Mouse (Mus musculus) neutrophil, adult 83 days (primary cell): ENCODE results near the gene Pdcl. TPM values are rescaled to one million over a fixed set of nuclear protein-coding genes. Genes with fewer than 3 reads are reported as not detected.

Experiments used
- total RNA-seq, 2 experiments: library from RNA; stranded (reverse); gene quantifications; one replicate each; pipeline ENCODE4 v1.2.4; 2023

Pdcl gene
- 10 to 100 TPM; 29.7 to 32.7 TPM for total RNA-seq

GRCm38 (mm10) chr2:37358633-37359540 is at the start of gene Pdcl:
Gene Pdcl, minus strand, starts transcription at chr2:37359332.

GRCm38 (mm10) chr2:37326215-37326614 is 32.9 kb downstream of the Pdcl start, which contains the start of gene Olfr368:
Gene Olfr368, plus strand, starts transcription at chr2:37326515.

Other genes starting within 250 kb of the Pdcl start
- gene Olfr362, start 241.4 kb downstream of the Pdcl start, total RNA-seq, result not detected
- not detected for gene Olfr364-ps1, start 220.0 kb downstream of the Pdcl start, total RNA-seq
- not detected for gene Olfr365, start 171.1 kb downstream of the Pdcl start, total RNA-seq
- not detected for gene Olfr366, start 147.8 kb downstream of the Pdcl start, total RNA-seq
- gene Olfr368, start 32.8 kb downstream of the Pdcl start, total RNA-seq, result not detected
- 10 to 100 TPM; 43.4 to 45.3 TPM for gene Rc3h2, start 63.6 kb upstream of the Pdcl start, total RNA-seq
- gene Zbtb26, start 83.8 kb upstream of the Pdcl start, total RNA-seq, result 1 to 10 TPM; 2.9 to 3.4 TPM
- 1 to 10 TPM; 8.1 to 8.5 TPM for gene Zbtb6, start 83.8 kb upstream of the Pdcl start, total RNA-seq
- 10 to 100 TPM; 20.4 to 25.7 TPM for gene Rabgap1, start 83.9 kb upstream of the Pdcl start, total RNA-seq
- gene Gpr21, start 157.0 kb upstream of the Pdcl start, total RNA-seq, result 1 to 10 TPM; 1.5 to 2.0 TPM